Mouse (Mus musculus) kidney, postnatal 0 days (tissue): ENCODE measurements around the gene Tnfsf15. TPM values are rescaled to one million over a fixed set of nuclear protein-coding genes. Genes with fewer than 3 reads are reported as not detected.

Source experiments
- ATAC-seq: fragments of 200-750 bp; cut with Nextera tagmentation; replicated peaks from 2 replicates; pipeline ENCODE4 v1.8.0; 2017; ENCODE audit warnings: low read depth, moderate number of reproducible peaks, moderate TSS enrichment, moderate library complexity; ENCODE audit not compliant: low FRiP score
- DNase-seq: peaks from one replicate; pipeline ENCODE4 v3.0.0-alpha.2; 2016; ENCODE audit warnings: low spot score
- H3K27ac ChIP-seq: fragments of 300-500 bp; sonication (generic); 2 replicates; pipeline ENCODE4 v1.5.1; 2014; ENCODE audit warnings: mild to moderate bottlenecking
- H3K27me3 ChIP-seq: fragments of 300-500 bp; sonication (generic); 2 replicates; pipeline ENCODE4 v1.6.1; 2014; ENCODE audit warnings: low read length, mixed read lengths; ENCODE audit not compliant: insufficient read depth
- H3K36me3 ChIP-seq: fragments of 300-500 bp; sonication (generic); 2 replicates; pipeline ENCODE4 v1.6.1; 2014; ENCODE audit warnings: low read length, mixed read lengths; ENCODE audit not compliant: insufficient read depth
- H3K4me1 ChIP-seq: fragments of 300-500 bp; sonication (generic); replicated peaks from 2 replicates; pipeline ENCODE4 v1.6.1; 2014; ENCODE audit warnings: antibody characterized with exemption, low read length, mixed read lengths; ENCODE audit not compliant: insufficient read depth
- H3K4me2 ChIP-seq: fragments of 300-500 bp; sonication (generic); 2 replicates; pipeline ENCODE4 v1.6.1; 2014; ENCODE audit warnings: mild to moderate bottlenecking, low read length, moderate library complexity, mixed read lengths
- H3K4me3 ChIP-seq: fragments of 300-500 bp; sonication (generic); replicated peaks from 2 replicates; pipeline ENCODE4 v1.5.1; 2014; ENCODE audit warnings: low read depth, low read length
- H3K9ac ChIP-seq: fragments of 300-500 bp; sonication (generic); 2 replicates; pipeline ENCODE4 v1.6.1; 2014; ENCODE audit warnings: low read depth, low read length
- H3K9me3 ChIP-seq: fragments of 300-500 bp; sonication (generic); replicated peaks from 2 replicates; pipeline ENCODE4 v1.6.1; 2016; ENCODE audit warnings: low read length, inconsistent platforms, mixed read lengths
- CTCF ChIP-seq: IDR thresholded peaks from 2 replicates; pipeline ENCODE4 v1.5.1; 2016; ENCODE audit warnings: antibody characterized with exemption, low read depth, mild to moderate bottlenecking, moderate library complexity
- WGBS: fragments of 180-500 bp; shearing (Covaris S2); extraction: QIAGEN DNeasy Blood & Tissue Kit; methylation state at CpG from one replicate; pipeline ENCODE4 v1.1.7; 2014; 5-methylcytosine and 5-hydroxymethylcytosine counted together
- polyA plus RNA-seq: library from polyadenylated mRNA; unstranded; fragments of >200 nt; fragmentation: Nextera tagmentation; extraction: Ambion mirVana; gene quantifications from 2 replicates; pipeline ENCODE4 v1.2.1, GENCODE M21; 2015

The Tnfsf15 gene
- polyA plus RNA-seq, 1 experiment from 2014 or later = 0.55 TPM

GRCm38 (mm10) chr4:63683716-63684115, 61.2 kb downstream of the Tnfsf15 start:
- DNase-seq (no peak), ATAC-seq (no peak)
- H3K27me3 ChIP-seq = no peaks in the 10 kb centered on the region
- WGBS = 93% methylated on average over 6 of the region's 6 CpGs
- H3K9me3 ChIP-seq = no peaks in the 10 kb centered on the region
- H3K4me3 ChIP-seq = no peak overlapping the region
- H3K4me1 ChIP-seq = no peaks in the 10 kb centered on the region
- no peak overlapping the region for H3K4me2 ChIP-seq
- TF ChIP-seq CTCF = no peak
- no peaks in the 10 kb centered on the region for H3K36me3 ChIP-seq
- H3K27ac ChIP-seq = no peak overlapping the region
- no peak overlapping the region for H3K9ac ChIP-seq

GRCm38 (mm10) chr4:63683056-63683455, 61.9 kb downstream of the Tnfsf15 start:
- Histone ChIP-seq H3K27me3 (no peaks in the 10 kb centered on the region), H3K9ac (no peak overlapping the region), H3K9me3 (no peaks in the 10 kb centered on the region), H3K4me3 (no peak overlapping the region), H3K36me3 (no peaks in the 10 kb centered on the region), H3K4me1 (no peaks in the 10 kb centered on the region), H3K27ac (no peak overlapping the region), H3K4me2 (no peak overlapping the region)
- 63% methylated on average over 11 of the region's 11 CpGs for WGBS
- DNase-seq (no peak), ATAC-seq (no peak)
- no peak for TF ChIP-seq CTCF

DNA sequence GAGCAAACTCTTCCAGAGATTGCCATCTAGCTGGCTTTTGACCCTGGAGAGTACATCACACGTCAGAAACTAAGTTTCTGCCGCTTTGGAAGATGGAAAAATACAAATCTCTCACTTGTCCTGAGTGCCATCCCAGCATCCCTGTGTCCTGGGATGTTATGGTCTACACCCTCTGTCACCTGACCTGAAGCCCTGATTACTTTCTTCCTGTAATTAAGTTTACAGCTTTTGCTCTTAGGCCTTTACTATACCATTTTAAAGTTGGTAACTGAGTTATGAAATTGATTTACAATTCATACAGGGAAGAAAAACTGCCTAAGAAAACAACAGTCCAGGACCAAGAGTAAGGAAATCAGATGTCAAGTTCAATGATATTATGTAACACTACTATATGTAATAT, 62.5 kb downstream of the Tnfsf15 start:
- no peak for TF ChIP-seq CTCF
- H3K4me3 ChIP-seq = no peak overlapping the region
- no peak for ATAC-seq
- H3K4me2 ChIP-seq = no peak overlapping the region
- no peak overlapping the region for H3K9ac ChIP-seq
- H3K27ac ChIP-seq = no peak overlapping the region
- no peaks in the 10 kb centered on the region for H3K27me3 ChIP-seq
- H3K36me3 ChIP-seq = no peaks in the 10 kb centered on the region
- WGBS = 77% methylated on average over 2 of the region's 2 CpGs
- H3K4me1 ChIP-seq = no peaks in the 10 kb centered on the region
- no peaks in the 10 kb centered on the region for H3K9me3 ChIP-seq
- no peak for DNase-seq

GRCm38 (mm10) chr4:63681557-63681956, 63.4 kb downstream of the Tnfsf15 start:
- H3K27ac ChIP-seq = no peak overlapping the region
- TF ChIP-seq CTCF = no peak
- no peaks in the 10 kb centered on the region for H3K4me1 ChIP-seq
- no peaks in the 10 kb centered on the region for H3K36me3 ChIP-seq
- no peaks in the 10 kb centered on the region for H3K9me3 ChIP-seq
- WGBS = 96% methylated on average over 3 of the region's 3 CpGs
- DNase-seq (no peak), ATAC-seq (no peak)
- no peak overlapping the region for H3K4me2 ChIP-seq
- no peaks in the 10 kb centered on the region for H3K27me3 ChIP-seq
- no peak overlapping the region for H3K4me3 ChIP-seq
- no peak overlapping the region for H3K9ac ChIP-seq

Other genes starting within 250 kb of the Tnfsf15 start
- gene Whrn, start 249.1 kb downstream of the Tnfsf15 start, polyA plus RNA-seq = 3.4 TPM in 2 replicates
- gene Atp6v1g1, start 200.3 kb downstream of the Tnfsf15 start, polyA plus RNA-seq = 405 and 416 TPM in 2 replicates
- 5.3 and 5.4 TPM in 2 replicates for gene Tmem268, start 186.3 kb downstream of the Tnfsf15 start, polyA plus RNA-seq
- gene Gm11213, start 139.9 kb downstream of the Tnfsf15 start, polyA plus RNA-seq = not detected in 2 replicates
- gene Tex48, start 122.7 kb downstream of the Tnfsf15 start, polyA plus RNA-seq = not detected in 2 replicates
- not detected in 2 replicates for gene Gm11214, start 81.7 kb downstream of the Tnfsf15 start, polyA plus RNA-seq
- gene Tnfsf8, start 116.2 kb upstream of the Tnfsf15 start, polyA plus RNA-seq = 0.04 TPM in 1 of 2 replicates, not detected in the other